Mouse (Mus musculus) G1E (cell line): ENCODE results near the gene Rcbtb2.

Experiments used
- CTCF ChIP-seq: IDR thresholded peaks from 2 replicates; pipeline ENCODE4 v1.5.1; 2012; ENCODE audit warnings: low read depth, low read length, inconsistent platforms, mixed read lengths
- GATA1 ChIP-seq: IDR thresholded peaks from 2 replicates; pipeline ENCODE4 v1.6.1; 2012; ENCODE audit warnings: borderline replicate concordance, low read length, inconsistent platforms, mixed read lengths
- GATA2 ChIP-seq: IDR thresholded peaks from 2 replicates; pipeline ENCODE4 v1.6.1; 2012; ENCODE audit warnings: low read depth, low read length, inconsistent platforms, borderline replicate concordance
- POLR2AphosphoS5 ChIP-seq: IDR thresholded peaks from 2 replicates; pipeline ENCODE4 v1.6.1; 2012; ENCODE audit warnings: low read depth, low read length, inconsistent platforms; ENCODE audit not compliant: insufficient replicate concordance
- TAL1 ChIP-seq: conservative IDR thresholded peaks from 2 replicates; pipeline ENCODE4 v1.6.1; 2012; ENCODE audit warnings: low read depth, low read length, inconsistent platforms, mixed read lengths

- TF ChIP-seq CTCF = no peak
- no peak for TF ChIP-seq GATA1
- TF ChIP-seq GATA2 = no peak
- no peak for TF ChIP-seq TAL1
- TF ChIP-seq POLR2AphosphoS5 = no peak
Observed at GRCm38 (mm10) chr14:73217062-73217461, 94.2 kb downstream of the Rcbtb2 start.
